Mouse (Mus musculus) liver, postnatal 0 days (tissue): ENCODE measurements at regions not wholly inside any gene's neighbourhood (a gene's known extent, or its start where the extent isn't known, plus 50 kb on each side); places are given as distances from the start of the nearest gene placed in this dataset.

ENCODE experiments used
- CTCF ChIP-seq: sonication (generic); IDR thresholded peaks from 2 replicates; pipeline ENCODE4 v1.5.1; 2016; ENCODE audit warnings: antibody characterized with exemption, low read depth
- EP300 ChIP-seq: IDR thresholded peaks from 2 replicates; pipeline ENCODE4 v1.6.1; 2016; ENCODE audit warnings: antibody characterized with exemption, low read depth, mild to moderate bottlenecking

DNA sequence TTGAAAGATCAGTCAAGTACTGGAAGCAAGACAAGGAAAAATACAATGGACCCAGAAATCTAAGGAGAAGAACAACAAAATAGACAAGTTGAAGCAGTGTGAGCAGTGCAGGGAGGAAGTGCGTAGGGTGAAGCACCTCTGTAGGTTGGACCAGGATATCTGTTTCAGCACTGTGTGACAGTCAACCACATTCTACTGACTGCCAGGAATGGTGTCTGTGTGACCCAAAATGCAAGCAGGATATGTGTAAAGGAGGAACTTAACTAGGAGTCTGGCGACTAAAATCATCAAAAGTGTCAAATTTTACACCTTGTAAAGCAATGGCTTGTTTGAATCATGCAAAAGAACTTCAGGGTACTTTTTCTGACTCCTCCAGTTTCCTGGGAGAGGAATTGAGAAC lies 207.7 kb downstream of the Rnf152 start:
- TF ChIP-seq CTCF (no peak), EP300 (no peak)
